Mouse (Mus musculus) ES-Bruce4 (cell line): Measurements from ENCODE around the gene Sntg2. TPM values are rescaled to one million over a fixed set of nuclear protein-coding genes. Genes with fewer than 3 reads are reported as not detected.

ENCODE experiments used
- H3K27ac ChIP-seq: 2 replicates; pipeline ENCODE4 v1.5.1; 2012; ENCODE audit warnings: low read length, inconsistent platforms; ENCODE audit not compliant: insufficient read depth
- H3K27me3 ChIP-seq: 2 replicates; pipeline ENCODE4 v1.6.1; 2012; ENCODE audit warnings: mild to moderate bottlenecking, low read length, inconsistent platforms; ENCODE audit not compliant: control insufficient read depth, poor library complexity, insufficient read depth, severe bottlenecking
- H3K36me3 ChIP-seq: 2 replicates; pipeline ENCODE4 v1.6.1; 2012; ENCODE audit warnings: inconsistent platforms, mild to moderate bottlenecking, low read length, moderate library complexity; ENCODE audit not compliant: control insufficient read depth, poor library complexity, insufficient read depth, severe bottlenecking
- H3K4me1 ChIP-seq: one replicate; pipeline ENCODE4 v1.8.1; 2011; ENCODE audit warnings: low read length; ENCODE audit not compliant: control insufficient read depth, insufficient read depth
- H3K4me3 ChIP-seq: 2 replicates; pipeline ENCODE4 v1.5.1; 2011; ENCODE audit warnings: low read depth, mild to moderate bottlenecking, low read length
- H3K9ac ChIP-seq: 2 replicates; pipeline ENCODE4 v1.6.1; 2012; ENCODE audit warnings: low read depth, mild to moderate bottlenecking, inconsistent platforms; ENCODE audit not compliant: poor library complexity, severe bottlenecking
- H3K9me3 ChIP-seq: replicated peaks from 2 replicates; pipeline ENCODE4 v1.6.1; 2012; ENCODE audit warnings: mild to moderate bottlenecking, low read length, inconsistent platforms; ENCODE audit not compliant: control insufficient read depth, poor library complexity, insufficient read depth, severe bottlenecking
- CTCF ChIP-seq: IDR thresholded peaks from one replicate; pipeline ENCODE4 v1.8.1; 2011; ENCODE audit warnings: low read depth, low read length
- EP300 ChIP-seq: IDR thresholded peaks from 2 replicates; pipeline ENCODE4 v1.6.1; 2011; ENCODE audit warnings: low read depth, low read length; ENCODE audit not compliant: insufficient read depth
- POLR2A ChIP-seq: IDR thresholded peaks from one replicate; pipeline ENCODE4 v1.8.1; 2011; ENCODE audit warnings: low read length; ENCODE audit not compliant: insufficient read depth
- polyA plus RNA-seq: library from polyadenylated mRNA; stranded (reverse); fragments of >200 nt; gene quantifications from 2 replicates; pipeline ENCODE4 v1.2.4, GENCODE M21; 2011; ENCODE audit warnings: low read depth; ENCODE audit not compliant: missing spikeins, insufficient read depth, insufficient read length

The Sntg2 gene
- polyA plus RNA-seq, 1 experiment: 1.2 TPM

- Histone ChIP-seq H3K27ac (no peak overlapping the region), H3K9me3 (no peaks in the 10 kb centered on the region), H3K27me3 (no peaks in the 10 kb centered on the region), H3K36me3 (no peaks in the 10 kb centered on the region), H3K4me3 (no peak overlapping the region), H3K4me1 (no peaks in the 10 kb centered on the region), H3K9ac (no peak overlapping the region)
- TF ChIP-seq EP300 (no peak), CTCF (no peak), POLR2A (no peak)
These were observed 100.8 kb downstream of the Sntg2 start for GRCm38 (mm10) chr12:30272242-30272985.

- no peaks in the 10 kb centered on the region for H3K27me3 ChIP-seq
These were observed 109.0 kb downstream of the Sntg2 start for GRCm38 (mm10) chr12:30264206-30264605.

GRCm38 (mm10) chr12:30261187-30261586 is 112.0 kb downstream of the Sntg2 start:
- Histone ChIP-seq H3K27ac (no peak overlapping the region), H3K9me3 (no peaks in the 10 kb centered on the region), H3K9ac (no peak overlapping the region), H3K36me3 (no peaks in the 10 kb centered on the region), H3K4me1 (no peaks in the 10 kb centered on the region), H3K27me3 (no peaks in the 10 kb centered on the region), H3K4me3 (no peak overlapping the region)
- TF ChIP-seq EP300: no peak
- no peak for TF ChIP-seq POLR2A

More at GRCm38 (mm10) chr12:30264206-30264605, 109.0 kb downstream of the Sntg2 start:
- Histone ChIP-seq H3K36me3 (no peaks in the 10 kb centered on the region), H3K27ac (no peak overlapping the region), H3K4me3 (no peak overlapping the region), H3K9ac (no peak overlapping the region), H3K9me3 (no peaks in the 10 kb centered on the region), H3K4me1 (no peaks in the 10 kb centered on the region)
- no peak for TF ChIP-seq EP300

- TF ChIP-seq POLR2A: no peak
- no peak for TF ChIP-seq EP300
- no peak for TF ChIP-seq CTCF
- Histone ChIP-seq H3K36me3 (no peaks in the 10 kb centered on the region), H3K9me3 (no peaks in the 10 kb centered on the region), H3K4me3 (no peak overlapping the region), H3K4me1 (no peaks in the 10 kb centered on the region), H3K27me3 (no peaks in the 10 kb centered on the region), H3K27ac (no peak overlapping the region), H3K9ac (no peak overlapping the region)
These were observed 114.5 kb downstream of the Sntg2 start for GRCm38 (mm10) chr12:30258641-30259040.

- no peaks in the 10 kb centered on the region for H3K9me3 ChIP-seq
- H3K27ac ChIP-seq: no peak overlapping the region
- H3K4me3 ChIP-seq: no peak overlapping the region
- no peaks in the 10 kb centered on the region for H3K4me1 ChIP-seq
- H3K9ac ChIP-seq: no peak overlapping the region
- no peaks in the 10 kb centered on the region for H3K36me3 ChIP-seq
- no peaks in the 10 kb centered on the region for H3K27me3 ChIP-seq
- TF ChIP-seq CTCF (no peak), EP300 (no peak), POLR2A (no peak)
These were observed 115.5 kb downstream of the Sntg2 start for GRCm38 (mm10) chr12:30257664-30258063.

- H3K27me3 ChIP-seq: no peaks in the 10 kb centered on the region
- TF ChIP-seq CTCF: no peak
These were observed 117.0 kb downstream of the Sntg2 start for GRCm38 (mm10) chr12:30256207-30256606.

More at GRCm38 (mm10) chr12:30256207-30256606, 117.0 kb downstream of the Sntg2 start:
- no peak overlapping the region for H3K9ac ChIP-seq
- no peak overlapping the region for H3K4me3 ChIP-seq
- H3K36me3 ChIP-seq: no peaks in the 10 kb centered on the region
- H3K9me3 ChIP-seq: no peaks in the 10 kb centered on the region
- H3K4me1 ChIP-seq: no peaks in the 10 kb centered on the region
- no peak overlapping the region for H3K27ac ChIP-seq
